Mouse (Mus musculus) lung, embryonic 15.5 days (tissue): ENCODE measurements around the gene Rflnb. TPM values are rescaled to one million over a fixed set of nuclear protein-coding genes. Genes with fewer than 3 reads are reported as not detected.

Experiments
- ATAC-seq: fragments of 200-750 bp; cut with Nextera tagmentation; 2 replicates; pipeline ENCODE4 v1.8.0; 2017; ENCODE audit warnings: moderate number of reproducible peaks, borderline replicate concordance; ENCODE audit not compliant: low FRiP score, low TSS enrichment; ENCODE audit errors: extremely low read depth
- H3K27ac ChIP-seq: fragments of 300-500 bp; sonication (generic); 2 replicates; pipeline ENCODE4 v1.5.1; 2015; ENCODE audit warnings: moderate library complexity, mild to moderate bottlenecking, inconsistent platforms
- H3K27me3 ChIP-seq: fragments of 300-500 bp; sonication (generic); 2 replicates; pipeline ENCODE4 v1.6.1; 2015; ENCODE audit warnings: inconsistent platforms
- H3K36me3 ChIP-seq: fragments of 300-500 bp; sonication (generic); 2 replicates; pipeline ENCODE4 v1.6.1; 2015; ENCODE audit warnings: inconsistent platforms
- H3K4me1 ChIP-seq: fragments of 300-500 bp; sonication (generic); 2 replicates; pipeline ENCODE4 v1.6.1; 2015; ENCODE audit warnings: inconsistent platforms
- H3K4me2 ChIP-seq: fragments of 300-500 bp; sonication (generic); 2 replicates; pipeline ENCODE4 v1.6.1; 2015; ENCODE audit warnings: inconsistent platforms, mild to moderate bottlenecking, moderate library complexity
- H3K4me3 ChIP-seq: fragments of 300-500 bp; sonication (generic); 2 replicates; pipeline ENCODE4 v1.5.1; 2015; ENCODE audit warnings: mild to moderate bottlenecking, inconsistent platforms
- H3K9ac ChIP-seq: fragments of 300-500 bp; sonication (generic); 2 replicates; pipeline ENCODE4 v1.6.1; 2015; ENCODE audit warnings: inconsistent platforms
- H3K9me3 ChIP-seq: fragments of 300-500 bp; sonication (generic); 2 replicates; pipeline ENCODE4 v1.6.1; 2016; ENCODE audit warnings: inconsistent platforms
- WGBS: fragments of 180-500 bp; shearing (Covaris S2); methylation state at CpG from one replicate; pipeline ENCODE4 v1.1.7; 2015; 5-methylcytosine and 5-hydroxymethylcytosine counted together
- polyA plus RNA-seq: library from polyadenylated mRNA; unstranded; fragments of >200 nt; fragmentation: Nextera tagmentation; extraction: Ambion mirVana; gene quantifications from 2 replicates; pipeline ENCODE4 v1.2.1, GENCODE M21; 2015

The Rflnb gene
- polyA plus RNA-seq, 1 experiment from 2014 or later = 49.6 TPM

- Histone ChIP-seq H3K9ac (no peak overlapping the region), H3K4me3 (no peak overlapping the region), H3K9me3 (no peaks in the 10 kb centered on the region), H3K27ac (no peak overlapping the region), H3K36me3 (no peaks in the 10 kb centered on the region), H3K4me2 (no peak overlapping the region), H3K27me3 (no peaks in the 10 kb centered on the region), H3K4me1 (no peaks in the 10 kb centered on the region)
- 90% methylated on average over 4 of the region's 4 CpGs for WGBS
- ATAC-seq = no peak
Observed at GRCm38 (mm10) chr11:76033836-76034235, 6.3 kb upstream of the Rflnb start.

- H3K27ac ChIP-seq = no peak overlapping the region
- no peak overlapping the region for H3K9ac ChIP-seq
- no peak for ATAC-seq
- H3K4me1 ChIP-seq = no peaks in the 10 kb centered on the region
- no peak overlapping the region for H3K4me3 ChIP-seq
- H3K27me3 ChIP-seq = no peaks in the 10 kb centered on the region
- H3K36me3 ChIP-seq = no peaks in the 10 kb centered on the region
- no peak overlapping the region for H3K4me2 ChIP-seq
- no peaks in the 10 kb centered on the region for H3K9me3 ChIP-seq
- 72% methylated on average over 6 of the region's 6 CpGs for WGBS
Observed at GRCm38 (mm10) chr11:76033359-76033758, 5.8 kb upstream of the Rflnb start.

GRCm38 (mm10) chr11:76028072-76028465, 487 bp upstream of the Rflnb start:
- H3K36me3 ChIP-seq = peaks cover 5% of the 10 kb centered on the region; the same call in 1 of the 2 replicates
- peaks cover 24% of the 10 kb centered on the region for H3K4me1 ChIP-seq
- H3K9ac ChIP-seq = peak overlapping the region; percentile 40
- H3K4me2 ChIP-seq = peak overlapping the region; percentile 79
- no peaks in the 10 kb centered on the region for H3K9me3 ChIP-seq
- ATAC-seq = peak; percentile 43
- no peaks in the 10 kb centered on the region for H3K27me3 ChIP-seq
- WGBS = 5% methylated on average over 10 of the region's 14 CpGs
- H3K4me3 ChIP-seq = peak overlapping the region; percentile 80
- peak overlapping the region; percentile 76 for H3K27ac ChIP-seq

- H3K4me2 ChIP-seq = peak overlapping the region; percentile 79
- peak overlapping the region; percentile 80 for H3K4me3 ChIP-seq
- peak; percentile 3; the same call in 1 of the 2 replicates for ATAC-seq
- peaks cover 8% of the 10 kb centered on the region; the same call in 1 of the 2 replicates for H3K36me3 ChIP-seq
- H3K4me1 ChIP-seq = peaks cover 24% of the 10 kb centered on the region
- H3K27me3 ChIP-seq = no peaks in the 10 kb centered on the region
- 5% methylated on average over 11 of the region's 14 CpGs for WGBS
- peak overlapping the region; percentile 75 for H3K27ac ChIP-seq
- H3K9me3 ChIP-seq = no peaks in the 10 kb centered on the region
- peak overlapping the region; percentile 68 for H3K9ac ChIP-seq
Observed at GRCm38 (mm10) chr11:76026527-76027138, 949 bp downstream of the Rflnb start.

- Histone ChIP-seq H3K4me3 (no peak overlapping the region), H3K4me2 (peak overlapping the region; percentile 79)
- no peak for ATAC-seq
Observed at GRCm38 (mm10) chr11:76025080-76025583, 2.5 kb downstream of the Rflnb start.

GRCm38 (mm10) chr11:76020916-76021315, 6.7 kb downstream of the Rflnb start:
- ATAC-seq = no peak
- Histone ChIP-seq H3K9ac (no peak overlapping the region), H3K4me3 (no peak overlapping the region), H3K36me3 (peaks cover 13% of the 10 kb centered on the region; the same call in 1 of the 2 replicates), H3K27me3 (no peaks in the 10 kb centered on the region), H3K4me2 (no peak overlapping the region), H3K4me1 (peaks cover 11% of the 10 kb centered on the region), H3K9me3 (no peaks in the 10 kb centered on the region), H3K27ac (no peak overlapping the region)
- 71% methylated on average over 9 of the region's 9 CpGs for WGBS

More at GRCm38 (mm10) chr11:76025080-76025583, 2.5 kb downstream of the Rflnb start:
- H3K36me3 ChIP-seq = peaks cover 10% of the 10 kb centered on the region; the same call in 1 of the 2 replicates
- no peak overlapping the region for H3K27ac ChIP-seq
- 61% methylated on average over 7 of the region's 7 CpGs for WGBS
- no peaks in the 10 kb centered on the region for H3K9me3 ChIP-seq
- H3K4me1 ChIP-seq = peaks cover 24% of the 10 kb centered on the region
- no peak overlapping the region for H3K9ac ChIP-seq
- H3K27me3 ChIP-seq = no peaks in the 10 kb centered on the region

- no peak for ATAC-seq
- Histone ChIP-seq H3K9ac (no peak overlapping the region), H3K27ac (no peak overlapping the region), H3K36me3 (peaks cover 13% of the 10 kb centered on the region; the same call in 1 of the 2 replicates), H3K4me2 (no peak overlapping the region), H3K27me3 (no peaks in the 10 kb centered on the region), H3K4me1 (peaks cover under 1% of the 10 kb centered on the region; the same call in 1 of the 2 replicates), H3K9me3 (no peaks in the 10 kb centered on the region), H3K4me3 (no peak overlapping the region)
- 86% methylated on average over 4 of the region's 4 CpGs for WGBS
Observed at GRCm38 (mm10) chr11:76019879-76020278, 7.7 kb downstream of the Rflnb start.

GRCm38 (mm10) chr11:76015814-76016213, 11.8 kb downstream of the Rflnb start:
- no peak overlapping the region for H3K4me2 ChIP-seq
- H3K9ac ChIP-seq = no peak overlapping the region
- no peaks in the 10 kb centered on the region for H3K9me3 ChIP-seq
- H3K36me3 ChIP-seq = 0 out of 2 replicates have a peak, but pooled peaks cover 6% of the 10 kb centered on the region
- no peak for ATAC-seq
- no peaks in the 10 kb centered on the region for H3K27me3 ChIP-seq
- WGBS = 58% methylated on average over 4 of the region's 4 CpGs
- no peak overlapping the region for H3K27ac ChIP-seq
- no peaks in the 10 kb centered on the region; the same call in 1 of the 2 replicates for H3K4me1 ChIP-seq
- no peak overlapping the region for H3K4me3 ChIP-seq

GRCm38 (mm10) chr11:76015251-76015650, 12.3 kb downstream of the Rflnb start:
- WGBS = 82% methylated on average over 6 of the region's 6 CpGs
- Histone ChIP-seq H3K9me3 (no peaks in the 10 kb centered on the region), H3K4me2 (no peak overlapping the region), H3K9ac (no peak overlapping the region), H3K36me3 (0 out of 2 replicates have a peak, but pooled peaks cover 4% of the 10 kb centered on the region), H3K4me1 (no peaks in the 10 kb centered on the region; the same call in 1 of the 2 replicates), H3K4me3 (no peak overlapping the region), H3K27me3 (no peaks in the 10 kb centered on the region), H3K27ac (no peak overlapping the region)
- ATAC-seq = no peak

GRCm38 (mm10) chr11:76010838-76011624, 16.6 kb downstream of the Rflnb start:
- H3K27ac ChIP-seq = peak overlapping the region; percentile 60
- H3K4me3 ChIP-seq = no peak overlapping the region
- H3K9me3 ChIP-seq = no peaks in the 10 kb centered on the region
- no peak for ATAC-seq
- no peaks in the 10 kb centered on the region; the same call in 1 of the 2 replicates for H3K4me1 ChIP-seq
- no peaks in the 10 kb centered on the region for H3K36me3 ChIP-seq
- WGBS = 59% methylated on average over 9 of the region's 9 CpGs
- H3K27me3 ChIP-seq = no peaks in the 10 kb centered on the region
- no peak overlapping the region for H3K4me2 ChIP-seq
- no peak overlapping the region for H3K9ac ChIP-seq

GRCm38 (mm10) chr11:76009101-76009500, 18.5 kb downstream of the Rflnb start:
- no peaks in the 10 kb centered on the region for H3K27me3 ChIP-seq
- H3K9me3 ChIP-seq = no peaks in the 10 kb centered on the region
- H3K4me3 ChIP-seq = no peak overlapping the region
- no peak overlapping the region for H3K27ac ChIP-seq
- ATAC-seq = no peak
- no peaks in the 10 kb centered on the region for H3K36me3 ChIP-seq
- WGBS = 74% methylated on average over 6 of the region's 6 CpGs
- H3K4me1 ChIP-seq = no peaks in the 10 kb centered on the region
- H3K9ac ChIP-seq = no peak overlapping the region
- H3K4me2 ChIP-seq = no peak overlapping the region

GRCm38 (mm10) chr11:76008162-76008561, 19.4 kb downstream of the Rflnb start:
- no peaks in the 10 kb centered on the region for H3K9me3 ChIP-seq
- no peaks in the 10 kb centered on the region for H3K27me3 ChIP-seq
- H3K4me1 ChIP-seq = no peaks in the 10 kb centered on the region
- no peak overlapping the region for H3K4me2 ChIP-seq
- no peaks in the 10 kb centered on the region for H3K36me3 ChIP-seq
- H3K9ac ChIP-seq = no peak overlapping the region
- WGBS = 86% methylated on average over 2 of the region's 2 CpGs
- no peak overlapping the region for H3K4me3 ChIP-seq
- ATAC-seq = no peak
- no peak overlapping the region for H3K27ac ChIP-seq
